Mouse (Mus musculus) stomach, postnatal 0 days (tissue): ENCODE measurements at regions not wholly inside any gene's neighbourhood (a gene's known extent, or its start where the extent isn't known, plus 50 kb on each side); places are given as distances from the start of the nearest gene placed in this dataset.
"Not testable (repeated sequence)": the region's sequence is repeated elsewhere in the genome, so short reads cannot be mapped to it uniquely, and the experiment has no call there.

Experiments
- ATAC-seq: fragments of 200-750 bp; cut with Nextera tagmentation; 2 replicates; pipeline ENCODE4 v1.8.0; 2017; ENCODE audit not compliant: low FRiP score, low TSS enrichment
- DNase-seq: peaks from one replicate; pipeline ENCODE4 v3.0.0-alpha.2; 2016; ENCODE audit warnings: low spot score
- H3K27ac ChIP-seq: fragments of 300-500 bp; sonication (generic); replicated peaks from 2 replicates; pipeline ENCODE4 v1.5.1; 2014; ENCODE audit warnings: mild to moderate bottlenecking, control low read depth
- H3K27me3 ChIP-seq: fragments of 300-500 bp; sonication (generic); 2 replicates; pipeline ENCODE4 v1.6.1; 2014; ENCODE audit warnings: low read length; ENCODE audit not compliant: control insufficient read depth, insufficient read depth
- H3K36me3 ChIP-seq: fragments of 300-500 bp; sonication (generic); 2 replicates; pipeline ENCODE4 v1.6.1; 2014; ENCODE audit warnings: low read length, mixed read lengths; ENCODE audit not compliant: control insufficient read depth, insufficient read depth
- H3K4me1 ChIP-seq: fragments of 300-500 bp; sonication (generic); replicated peaks from 2 replicates; pipeline ENCODE4 v1.6.1; 2014; ENCODE audit warnings: antibody characterized with exemption; ENCODE audit not compliant: control insufficient read depth, insufficient read depth
- H3K4me2 ChIP-seq: fragments of 300-500 bp; sonication (generic); replicated peaks from 2 replicates; pipeline ENCODE4 v1.6.1; 2014; ENCODE audit warnings: low read depth, mild to moderate bottlenecking, control low read depth, moderate library complexity
- H3K4me3 ChIP-seq: fragments of 300-500 bp; sonication (generic); 2 replicates; pipeline ENCODE4 v1.5.1; 2014; ENCODE audit warnings: low read depth, low read length, control low read depth
- H3K9ac ChIP-seq: fragments of 300-500 bp; sonication (generic); 2 replicates; pipeline ENCODE4 v1.6.1; 2014; ENCODE audit warnings: mild to moderate bottlenecking, low read length, control low read depth, mixed read lengths
- H3K9me3 ChIP-seq: fragments of 300-500 bp; sonication (generic); 2 replicates; pipeline ENCODE4 v1.6.1; 2016; ENCODE audit warnings: low read length; ENCODE audit not compliant: control insufficient read depth
- CTCF ChIP-seq: IDR thresholded peaks from 2 replicates; pipeline ENCODE4 v1.5.1; 2016; ENCODE audit warnings: antibody characterized with exemption, low read depth, mild to moderate bottlenecking, moderate library complexity
- EP300 ChIP-seq: optimal IDR thresholded peaks from 2 replicates; pipeline ENCODE3; 2016; ENCODE audit warnings: antibody characterized with exemption
- WGBS: fragments of 180-500 bp; shearing (Covaris S2); extraction: QIAGEN DNeasy Blood & Tissue Kit; methylation state at CpG from one replicate; pipeline ENCODE4 v1.1.7; 2014; 5-methylcytosine and 5-hydroxymethylcytosine counted together

DNA sequence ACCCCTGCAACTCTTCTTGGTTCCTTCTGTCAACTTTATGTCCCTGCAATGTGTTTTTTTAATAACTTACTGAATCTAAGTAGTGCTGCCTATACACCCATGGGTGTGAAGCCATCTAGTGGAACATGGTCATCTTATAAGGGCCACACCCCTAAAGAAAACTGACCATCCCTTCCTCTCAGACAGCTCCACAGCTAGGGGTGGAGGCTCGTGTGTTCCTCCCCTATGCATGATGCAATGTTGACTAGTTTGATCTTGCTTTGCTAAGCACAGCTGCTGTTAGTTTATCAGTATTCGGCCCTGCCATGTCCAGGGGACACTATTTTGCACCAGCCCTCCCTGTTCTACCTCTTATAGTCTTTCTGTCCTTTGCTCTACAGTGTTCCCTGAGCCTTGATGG, 142.9 kb upstream of the Teddm2 start:
- Histone ChIP-seq H3K4me3 (no peak overlapping the region), H3K4me1 (no peaks in the 10 kb centered on the region), H3K9me3 (no peaks in the 10 kb centered on the region), H3K27ac (no peak overlapping the region), H3K27me3 (no peaks in the 10 kb centered on the region), H3K36me3 (no peaks in the 10 kb centered on the region), H3K9ac (no peak overlapping the region), H3K4me2 (no peak overlapping the region)
- WGBS, result 41% methylated on average over 2 of the region's 2 CpGs
- peak; percentile 36 for DNase-seq
- peak; percentile 95 for ATAC-seq
- no peak for TF ChIP-seq CTCF
- no peak for TF ChIP-seq EP300

DNA sequence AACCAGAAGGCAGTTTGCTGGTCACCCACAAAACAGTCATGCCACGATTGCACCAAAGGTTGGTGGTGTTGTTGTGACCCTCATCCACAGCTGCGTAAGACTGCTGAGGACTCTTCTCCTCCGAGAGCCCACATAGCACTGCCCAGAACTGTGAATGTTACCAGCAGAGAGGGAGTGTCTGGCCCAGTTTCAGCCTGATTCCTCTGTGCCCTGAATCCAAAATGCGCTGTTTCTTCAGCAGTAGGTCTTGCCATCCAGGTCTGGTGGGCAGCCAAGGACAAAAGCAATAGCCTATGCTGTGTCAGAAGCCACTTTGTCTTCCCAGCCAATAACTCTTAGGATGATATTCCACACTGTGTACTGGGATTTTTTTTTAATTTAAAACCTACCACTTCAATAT, 144.7 kb upstream of the Teddm2 start:
- Histone ChIP-seq H3K27me3 (no peaks in the 10 kb centered on the region), H3K4me2 (no peak overlapping the region), H3K27ac (no peak overlapping the region), H3K4me3 (no peak overlapping the region), H3K36me3 (no peaks in the 10 kb centered on the region), H3K9me3 (no peaks in the 10 kb centered on the region), H3K9ac (no peak overlapping the region), H3K4me1 (no peaks in the 10 kb centered on the region)
- ATAC-seq (no peak), DNase-seq (no peak)
- TF ChIP-seq EP300, result no peak
- no peak for TF ChIP-seq CTCF
- WGBS, result 83% methylated on average over 4 of the region's 4 CpGs

DNA sequence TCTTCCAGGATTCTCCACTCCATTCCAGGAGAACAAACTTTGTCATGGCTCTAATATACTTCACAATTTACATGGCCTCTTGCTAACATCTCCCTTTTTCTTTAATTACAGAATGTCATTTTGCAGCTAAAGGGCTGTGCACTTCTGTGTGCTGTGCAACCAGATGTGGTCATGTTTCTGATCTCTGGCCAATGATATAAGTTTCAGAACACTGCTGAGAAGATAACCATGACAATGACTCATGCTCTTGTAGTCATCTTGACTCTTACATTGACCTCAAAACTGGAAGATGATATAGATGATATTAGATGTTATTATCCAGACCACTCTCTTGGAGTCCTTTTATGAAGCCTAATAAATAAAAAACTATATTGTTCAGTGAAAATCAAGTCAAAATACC, 145.9 kb upstream of the Teddm2 start:
- TF ChIP-seq EP300 (no peak), CTCF (no peak)
- no peaks in the 10 kb centered on the region for H3K4me1 ChIP-seq
- no peak overlapping the region for H3K27ac ChIP-seq
- H3K4me3 ChIP-seq, result no peak overlapping the region
- H3K9ac ChIP-seq, result no peak overlapping the region
- no peaks in the 10 kb centered on the region for H3K9me3 ChIP-seq
- H3K36me3 ChIP-seq, result no peaks in the 10 kb centered on the region
- ATAC-seq (no peak), DNase-seq (no peak)
- H3K27me3 ChIP-seq, result no peaks in the 10 kb centered on the region
- H3K4me2 ChIP-seq, result no peak overlapping the region

DNA sequence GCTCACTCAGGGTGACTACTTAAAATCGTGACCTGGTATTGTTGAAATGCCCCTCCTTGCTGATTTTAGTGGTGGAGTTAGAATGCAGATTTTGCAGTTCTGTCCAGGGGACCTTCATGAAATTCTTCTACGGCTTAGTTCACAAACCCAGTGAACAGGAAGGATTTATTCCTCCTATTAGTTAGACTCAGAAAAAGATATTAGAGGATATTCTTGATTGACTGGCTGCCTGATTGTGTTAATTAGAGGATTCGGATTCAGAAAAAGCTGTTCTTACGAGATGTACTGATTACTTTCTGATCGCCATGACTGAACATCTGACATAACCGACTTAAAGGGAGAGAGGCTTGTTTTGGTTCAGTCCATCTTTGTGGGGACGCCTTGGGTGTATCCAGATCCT, 147.3 kb upstream of the Zfp648 start:
- TF ChIP-seq CTCF (no peak), EP300 (no peak)
- DNase-seq (no peak), ATAC-seq (no peak)
- no peak overlapping the region for H3K9ac ChIP-seq
- no peak overlapping the region for H3K4me3 ChIP-seq
- no peaks in the 10 kb centered on the region for H3K27me3 ChIP-seq
- H3K4me1 ChIP-seq, result no peaks in the 10 kb centered on the region
- H3K36me3 ChIP-seq, result no peaks in the 10 kb centered on the region
- H3K27ac ChIP-seq, result no peak overlapping the region
- no peaks in the 10 kb centered on the region for H3K9me3 ChIP-seq
- WGBS, result 86% methylated on average over 7 of the region's 7 CpGs
- no peak overlapping the region for H3K4me2 ChIP-seq

GRCm38 (mm10) chr1:154054874-154055273, 146.1 kb upstream of the Zfp648 start:
- Histone ChIP-seq H3K9ac (no peak overlapping the region), H3K27ac (no peak overlapping the region), H3K36me3 (no peaks in the 10 kb centered on the region), H3K4me2 (no peak overlapping the region), H3K4me3 (no peak overlapping the region), H3K4me1 (no peaks in the 10 kb centered on the region), H3K9me3 (no peaks in the 10 kb centered on the region), H3K27me3 (no peaks in the 10 kb centered on the region)
- ATAC-seq (no peak), DNase-seq (no peak)
- TF ChIP-seq EP300 (no peak), CTCF (no peak)
- 74% methylated on average over 1 of the region's 1 CpGs for WGBS

DNA sequence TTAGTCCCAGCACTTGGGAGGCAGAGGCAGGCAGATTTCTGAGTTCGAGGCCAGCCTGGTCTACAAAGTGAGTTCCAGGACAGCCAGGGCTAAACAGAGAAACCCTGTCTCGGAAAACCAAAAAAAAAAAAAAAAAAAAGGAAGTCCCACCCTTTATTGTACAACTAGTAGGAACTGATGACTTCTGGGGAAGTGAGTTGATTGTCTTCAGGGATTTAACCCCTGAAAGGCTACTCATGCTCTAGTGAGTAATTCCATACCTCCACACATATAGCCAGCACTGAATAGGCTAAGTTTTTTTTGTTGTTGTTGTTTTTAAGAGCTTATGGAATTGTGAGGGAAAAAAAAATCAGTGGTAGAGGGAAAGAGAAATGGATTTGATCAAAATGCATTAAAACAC, 139.6 kb upstream of the Zfp648 start:
- H3K4me3 ChIP-seq, DNase-seq, H3K4me2 ChIP-seq, H3K9me3 ChIP-seq, H3K27ac ChIP-seq, H3K27me3 ChIP-seq, H3K4me1 ChIP-seq, H3K9ac ChIP-seq, H3K36me3 ChIP-seq, ATAC-seq: not testable (repeated sequence)
- 78% methylated on average over 2 of the region's 2 CpGs for WGBS
